In genomic region chr6:98307647-98308046, GRCm38 (mm10) we compare ENCODE assay signal across 15 mouse cellular contexts. TPM values are rescaled to one million over a fixed set of nuclear protein-coding genes. Genes with fewer than 3 reads are reported as not detected.
DNase-seq lines count a peak whose midpoint lies in the region; ATAC-seq lines count a peak whose summit lies in the region.
"Had no signal": no experiment of that assay in that cellular context is flagged by ENCODE, and none has a peak within 500 bp of the region (broad histone marks: within the 10 kb centered on the region; RNA-seq: fewer than 3 reads in every experiment).

No protein-coding gene starts in this region.

- peak; percentile 94 for DNase-seq in heart, adult 11 months
- DNase-seq in NIH3T3 (ENCODE audit: low read depth) = peak; percentile 22
- DNase-seq in gastrocnemius, postnatal 14 days = peak; percentile 68
- DNase-seq in thymus, postnatal 4 days = no peak
- DNase-seq in thymus, postnatal 0 days (ENCODE audit: low spot score) = no peak
- DNase-seq in frontal cortex, postnatal 14 days (ENCODE audit: low spot score in 2 of 2) = no peak
- DNase-seq: adrenal gland, adult 2 months; thymus, postnatal 14 days had no signal

- ATAC-seq in heart, embryonic 12.5 days (ENCODE audit: insufficient number of reproducible peaks, low FRiP score) = no peak
- peak; percentile 55; the same call in 1 of the 2 replicates for ATAC-seq in limb, embryonic 15.5 days (ENCODE audit: insufficient number of reproducible peaks, low FRiP score, low TSS enrichment, low read depth)
- ATAC-seq: forebrain, embryonic 13.5 days; intestine, embryonic 16.5 days had no signal

- no peak overlapping the region for H3K4me2 ChIP-seq in heart, embryonic 12.5 days
- H3K4me2 ChIP-seq in limb, embryonic 15.5 days = no peak overlapping the region
- H3K4me2 ChIP-seq: forebrain, embryonic 13.5 days; liver, embryonic 15.5 days had no signal

- H3K36me3 ChIP-seq in heart, embryonic 12.5 days = no peaks in the 10 kb centered on the region
- no peaks in the 10 kb centered on the region for H3K36me3 ChIP-seq in limb, embryonic 15.5 days
- H3K36me3 ChIP-seq: liver, embryonic 15.5 days had no signal

- no peak overlapping the region for H3K27ac ChIP-seq in heart, embryonic 12.5 days (ENCODE audit: poor library complexity, severe bottlenecking)
- H3K27ac ChIP-seq in limb, embryonic 15.5 days = peak overlapping the region; percentile 65; the same call in 1 of the 2 replicates
- H3K27ac ChIP-seq: forebrain, embryonic 13.5 days; liver, embryonic 15.5 days had no signal

- intact Hi-C loops in gastrocnemius, postnatal 14 days (cut with DNase I; ENCODE audit: low total_unique reads) = no loop called here

- no peak overlapping the region for H3K4me3 ChIP-seq in heart, embryonic 12.5 days
- H3K4me3 ChIP-seq in limb, embryonic 15.5 days = no peak overlapping the region
- H3K4me3 ChIP-seq: forebrain, embryonic 13.5 days; liver, embryonic 15.5 days had no signal

- 78% methylated on average over 3 of the region's 3 CpGs for WGBS in heart, embryonic 12.5 days
- WGBS in limb, embryonic 15.5 days = 49% methylated on average over 3 of the region's 3 CpGs

- no peaks in the 10 kb centered on the region for H3K9me3 ChIP-seq in heart, embryonic 12.5 days (replicated peaks)
- no peaks in the 10 kb centered on the region for H3K9me3 ChIP-seq in limb, embryonic 15.5 days
- H3K9me3 ChIP-seq: forebrain, embryonic 13.5 days; liver, embryonic 15.5 days had no signal

- no peaks in the 10 kb centered on the region for H3K27me3 ChIP-seq in heart, embryonic 12.5 days (replicated peaks)
- H3K27me3 ChIP-seq in limb, embryonic 15.5 days = no peaks in the 10 kb centered on the region
- H3K27me3 ChIP-seq: forebrain, embryonic 13.5 days; liver, embryonic 15.5 days had no signal

- H3K4me1 ChIP-seq in heart, embryonic 12.5 days (replicated peaks) = no peaks in the 10 kb centered on the region
- H3K4me1 ChIP-seq in limb, embryonic 15.5 days = peaks cover 4% of the 10 kb centered on the region; the same call in 1 of the 2 replicates
- H3K4me1 ChIP-seq: forebrain, embryonic 13.5 days; liver, embryonic 15.5 days had no signal

- H3K9ac ChIP-seq in heart, embryonic 12.5 days = no peak overlapping the region
- no peak overlapping the region for H3K9ac ChIP-seq in limb, embryonic 15.5 days
- H3K9ac ChIP-seq: forebrain, embryonic 13.5 days; liver, embryonic 15.5 days had no signal

RNA-seq across cellular contexts. Expression of gene Gm765, which starts 34.9 kb away (rescaled TPM):
- not detected in 2 replicates for polyA plus RNA-seq in heart, embryonic 12.5 days (2016; fragmentation: Nextera tagmentation; extraction: Ambion mirVana)
- total RNA-seq in gastrocnemius, postnatal 14 days (2021) = under 1 TPM in 1 of 2 experiments, not detected in 1; 0.18 TPM
- 1.6 and 1.9 TPM in 2 replicates for polyA plus RNA-seq in limb, embryonic 15.5 days (2015; fragmentation: Nextera tagmentation; extraction: Ambion mirVana)
- not detected in 2 replicates for polyA plus RNA-seq in thymus, postnatal 0 days (2015; fragmentation: Nextera tagmentation; extraction: Ambion mirVana)
- total RNA-seq: adrenal gland, adult 2 months had no signal
- polyA plus RNA-seq: adrenal gland, adult 2 months; forebrain, embryonic 13.5 days; heart, postnatal 0 days; intestine, embryonic 16.5 days; liver, embryonic 15.5 days; spleen, adult 2 months had no signal

Comparison
In these comparisons a context has a peak if more than half of its experiments do, and no peak if none do; other contexts are left out.
1. DNase-seq: peak in heart, adult 11 months (single experiment), NIH3T3 (single experiment) and gastrocnemius, postnatal 14 days (single experiment); none in thymus, postnatal 4 days (single experiment), thymus, postnatal 0 days (single experiment) and frontal cortex, postnatal 14 days (0 of 2).